Mouse (Mus musculus) bone marrow macrophage, adult 2 months (primary cell): Measurements from ENCODE around the gene Ehmt2. TPM values are rescaled to one million over a fixed set of nuclear protein-coding genes. Genes with fewer than 3 reads are reported as not detected.

Experiments
- H3K27ac ChIP-seq: 2 replicates; pipeline ENCODE4 v1.5.1; 2012; ENCODE audit warnings: low read depth, low read length; ENCODE audit not compliant: insufficient read depth
- H3K4me1 ChIP-seq: 2 replicates; pipeline ENCODE4 v1.6.1; 2012; ENCODE audit warnings: low read length; ENCODE audit not compliant: control insufficient read depth, insufficient read depth
- H3K4me3 ChIP-seq: 2 replicates; pipeline ENCODE4 v1.5.1; 2012; ENCODE audit warnings: mild to moderate bottlenecking, low read length, moderate library complexity; ENCODE audit not compliant: insufficient read depth
- CTCF ChIP-seq: IDR thresholded peaks from 2 replicates; pipeline ENCODE4 v1.5.1; 2012; ENCODE audit warnings: low read depth, mild to moderate bottlenecking, low read length, moderate library complexity
- POLR2A ChIP-seq: IDR thresholded peaks from 2 replicates; pipeline ENCODE4 v1.6.1; 2012; ENCODE audit warnings: mild to moderate bottlenecking, low read depth, low read length, borderline replicate concordance
- polyA plus RNA-seq: library from polyadenylated mRNA; stranded (reverse); fragments of >200 nt; gene quantifications from 2 replicates; pipeline ENCODE4 v1.2.4, GENCODE M21; 2012; ENCODE audit not compliant: missing spikeins, insufficient read depth, insufficient read length

Ehmt2 gene
- polyA plus RNA-seq, 1 experiment = 150 TPM

DNA sequence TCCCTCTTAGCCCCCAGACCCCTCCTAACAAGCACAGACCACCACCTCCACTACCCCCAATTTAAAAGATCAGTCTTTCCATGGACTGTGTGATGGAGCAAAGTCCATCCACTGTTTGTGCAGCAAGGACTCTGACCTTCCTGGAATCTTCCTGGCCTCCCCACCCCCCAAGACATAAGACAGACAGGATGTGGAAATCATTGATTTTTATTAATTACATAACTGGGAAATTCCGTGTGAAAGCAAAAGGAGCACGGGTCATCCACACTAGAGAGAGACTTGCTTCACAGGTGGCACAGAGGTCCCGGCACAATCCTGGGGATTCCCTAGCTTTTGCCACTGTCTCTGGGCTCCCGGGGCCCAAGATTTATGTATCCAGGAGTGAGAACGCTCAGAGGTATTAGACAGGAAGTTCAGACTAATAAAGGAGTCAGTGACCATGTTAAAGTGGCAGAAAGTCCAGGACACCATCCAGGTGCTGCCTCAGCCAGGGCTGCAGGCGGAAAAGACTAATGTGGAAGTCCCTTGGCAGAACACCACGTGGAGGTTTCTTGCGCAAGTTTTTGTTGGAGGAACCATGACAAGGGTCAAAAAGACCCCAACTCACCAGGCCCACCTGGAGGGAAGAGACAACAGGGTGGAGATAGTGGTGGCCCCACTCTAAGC lies 35.7 kb upstream of the Ehmt2 start, which contains the start of gene Cfb:
Gene Cfb, minus strand, starts transcription at position 103 of the 666 bp plus-strand sequence.
- H3K4me3 ChIP-seq = no peak within 1 kb of the TSS

DNA sequence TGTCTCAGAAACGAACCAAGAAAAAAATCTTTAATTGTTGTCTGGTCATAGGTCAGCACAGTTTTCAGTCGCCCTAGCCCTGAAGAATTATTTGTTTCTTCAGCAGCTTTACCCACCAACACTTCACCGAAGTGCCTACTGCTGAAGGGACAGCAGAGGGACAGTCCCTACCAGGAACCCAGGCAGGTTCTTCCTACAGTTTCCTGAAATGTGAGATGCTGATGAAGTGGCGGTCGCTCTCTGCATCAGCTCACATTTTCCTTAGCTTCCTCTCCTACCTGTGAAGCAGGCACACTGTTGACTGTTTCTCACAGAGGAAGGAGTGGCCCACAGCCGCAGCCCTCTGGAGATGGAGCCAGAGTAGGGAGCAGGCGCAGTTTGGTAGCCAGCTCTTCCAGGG lies 32.3 kb upstream of the Ehmt2 start:
- H3K4me1 ChIP-seq = peaks cover 10% of the 10 kb centered on the region; the same call in 1 of the 2 replicates
- no peak overlapping the region for H3K4me3 ChIP-seq
- H3K27ac ChIP-seq = no peak overlapping the region
- TF ChIP-seq POLR2A (no peak), CTCF (no peak)

More for the DNA sequence above, 35.7 kb upstream of the Ehmt2 start, which contains the start of gene Cfb:
- peaks cover 21% of the 10 kb centered on the region for H3K4me1 ChIP-seq
- no peak within 1 kb of the TSS for H3K27ac ChIP-seq
- TF ChIP-seq POLR2A = no peak

DNA sequence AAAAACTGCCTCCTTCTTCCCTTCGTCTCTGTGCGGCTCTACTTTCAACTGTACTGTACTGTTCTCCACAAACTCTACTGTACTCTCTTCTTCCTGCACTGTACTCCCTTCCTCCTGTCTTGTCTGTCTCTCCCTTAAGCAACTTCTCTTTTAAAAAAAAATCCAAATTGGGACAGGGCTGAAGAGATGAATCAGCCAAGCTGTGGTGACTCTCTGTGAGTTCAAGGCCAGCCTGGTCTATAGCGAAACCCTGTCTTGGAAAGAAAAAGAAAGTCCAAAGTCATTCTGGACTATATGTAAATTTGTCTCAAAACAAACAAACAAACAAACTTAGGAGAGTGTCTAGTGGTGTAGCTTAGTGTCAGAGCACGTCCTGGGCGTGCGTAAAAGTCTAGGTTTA lies 23.9 kb upstream of the Ehmt2 start:
- TF ChIP-seq CTCF = no peak
- TF ChIP-seq POLR2A = no peak
- no peak overlapping the region for H3K4me3 ChIP-seq
- H3K27ac ChIP-seq = no peak overlapping the region
- peaks cover 2% of the 10 kb centered on the region; the same call in 1 of the 2 replicates for H3K4me1 ChIP-seq

DNA sequence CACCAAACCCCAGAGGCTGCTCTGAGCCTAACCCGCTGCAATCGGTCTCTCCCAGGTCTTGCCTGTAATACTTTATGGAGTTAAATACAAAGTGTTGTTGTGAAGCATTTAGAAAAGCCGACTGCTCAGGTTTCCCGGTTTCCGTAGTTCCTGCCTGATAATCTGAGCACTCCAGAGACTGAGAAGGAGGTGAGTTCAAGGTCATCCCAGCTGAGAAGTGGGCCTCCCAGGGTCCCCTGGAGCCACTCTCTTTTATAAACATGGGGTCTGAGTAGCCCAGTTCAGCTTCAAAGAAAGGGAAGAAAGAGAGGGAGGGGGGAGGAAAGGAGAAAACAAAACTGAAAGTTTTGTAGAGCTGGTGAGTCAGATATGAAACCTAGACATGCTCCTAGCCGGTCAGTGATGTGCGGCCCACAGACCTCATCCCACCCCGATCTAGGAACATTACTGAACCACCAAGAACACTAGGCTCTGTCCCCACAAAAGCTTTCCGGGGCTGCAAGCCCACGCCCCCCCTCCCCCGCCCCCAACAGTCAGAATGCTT lies 18.9 kb upstream of the Ehmt2 start, which contains the start of gene Zbtb12:
Gene Zbtb12, plus strand, starts transcription at position 148 of the 544 bp plus-strand sequence.
- no peak within 1 kb of the TSS for H3K27ac ChIP-seq
- no peak for TF ChIP-seq CTCF
- no peak for TF ChIP-seq POLR2A
- H3K4me3 ChIP-seq = no peak within 1 kb of the TSS
- H3K4me1 ChIP-seq = peaks cover 21% of the 10 kb centered on the region

DNA sequence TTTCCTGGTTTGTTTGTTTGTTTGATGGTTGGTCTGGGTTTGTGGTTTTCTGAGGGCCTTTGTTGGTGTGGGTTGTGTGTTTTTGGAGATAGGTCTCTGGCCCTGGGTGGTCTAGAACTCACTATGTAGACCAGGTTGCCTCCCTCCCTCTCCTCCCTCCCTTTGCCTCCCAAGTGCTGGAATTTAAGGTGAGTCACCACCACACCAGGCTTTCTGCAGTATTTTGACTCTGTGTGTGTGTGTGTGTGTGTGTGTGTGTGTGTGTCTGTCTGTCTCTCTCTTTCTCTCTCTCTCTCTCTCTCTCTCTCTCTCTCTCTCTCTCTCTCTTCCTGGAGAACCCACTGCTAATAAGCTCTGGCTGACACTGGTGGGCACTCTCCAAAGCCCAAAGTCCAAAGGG lies 17.1 kb upstream of the Ehmt2 start:
- no peak overlapping the region for H3K27ac ChIP-seq
- no peak overlapping the region for H3K4me3 ChIP-seq
- TF ChIP-seq CTCF (no peak), POLR2A (no peak)
- peaks cover 21% of the 10 kb centered on the region for H3K4me1 ChIP-seq

DNA sequence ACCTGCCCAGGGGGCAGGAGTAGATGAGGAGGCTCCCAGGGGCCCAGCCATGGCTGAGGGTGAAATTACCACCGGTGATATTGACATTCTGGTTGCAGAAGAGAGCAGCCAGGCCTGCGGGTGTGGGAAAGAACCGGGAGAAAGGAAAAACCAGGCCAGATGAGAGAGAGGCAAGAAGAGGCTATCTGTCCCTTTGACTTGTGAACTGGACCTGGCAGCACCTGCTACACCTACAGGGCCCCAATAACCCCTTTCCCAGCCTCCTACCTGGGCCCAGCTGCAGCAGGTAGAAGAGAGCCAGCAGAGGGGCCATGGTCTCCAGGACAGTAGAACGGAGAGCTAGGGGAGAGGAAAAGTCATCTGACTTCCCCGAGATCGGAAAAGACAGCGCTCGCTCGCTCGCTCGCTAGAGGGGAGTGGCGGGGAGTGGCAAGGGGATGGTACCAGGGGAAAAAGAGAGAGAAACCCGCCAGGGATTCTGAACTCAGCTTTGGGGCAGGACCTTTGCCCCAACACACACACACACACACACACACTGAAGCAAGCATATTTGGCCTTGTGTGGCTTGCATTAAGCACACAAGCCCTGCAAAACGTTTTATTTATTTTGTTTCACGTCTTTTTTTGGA lies 16.5 kb upstream of the Ehmt2 start, which contains the start of gene Gm20547:
Gene Gm20547, minus strand, starts transcription at position 360 of the 628 bp plus-strand sequence.
- Histone ChIP-seq H3K27ac (peak within 1 kb of the TSS; percentile 22), H3K4me3 (no peak within 1 kb of the TSS), H3K4me1 (peaks cover 21% of the 10 kb centered on the region)
- TF ChIP-seq POLR2A (no peak), CTCF (no peak)

DNA sequence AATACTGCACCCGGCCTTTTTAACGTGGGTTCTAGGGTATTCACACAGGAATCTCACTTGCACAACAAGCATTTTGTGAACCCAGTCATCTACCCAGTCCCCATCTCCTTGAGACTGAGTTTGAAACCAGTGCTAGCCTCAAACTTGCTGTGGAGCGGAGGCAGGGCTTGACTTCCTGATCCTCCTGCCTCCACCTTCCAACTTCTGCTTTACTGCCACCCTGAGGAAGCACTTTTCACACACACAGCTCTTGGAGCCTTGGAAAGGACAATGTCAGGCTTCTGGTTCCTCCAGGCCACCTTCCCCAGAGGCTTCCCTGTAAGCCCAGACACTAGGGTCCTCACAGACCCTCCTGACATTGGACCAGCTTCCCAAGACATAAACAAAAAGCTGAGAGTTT lies 14.9 kb upstream of the Ehmt2 start:
- H3K4me1 ChIP-seq = peaks cover 28% of the 10 kb centered on the region
- no peak overlapping the region for H3K4me3 ChIP-seq
- H3K27ac ChIP-seq = peak overlapping the region; percentile 26; the same call in 1 of the 2 replicates
- TF ChIP-seq CTCF = no peak
- TF ChIP-seq POLR2A = no peak

GRCm38 (mm10) chr17:34884704-34885103 lies 13.6 kb upstream of the Ehmt2 start:
- peaks cover 22% of the 10 kb centered on the region for H3K4me1 ChIP-seq
- TF ChIP-seq POLR2A (no peak), CTCF (no peak)
- no peak overlapping the region for H3K27ac ChIP-seq
- no peak overlapping the region for H3K4me3 ChIP-seq

DNA sequence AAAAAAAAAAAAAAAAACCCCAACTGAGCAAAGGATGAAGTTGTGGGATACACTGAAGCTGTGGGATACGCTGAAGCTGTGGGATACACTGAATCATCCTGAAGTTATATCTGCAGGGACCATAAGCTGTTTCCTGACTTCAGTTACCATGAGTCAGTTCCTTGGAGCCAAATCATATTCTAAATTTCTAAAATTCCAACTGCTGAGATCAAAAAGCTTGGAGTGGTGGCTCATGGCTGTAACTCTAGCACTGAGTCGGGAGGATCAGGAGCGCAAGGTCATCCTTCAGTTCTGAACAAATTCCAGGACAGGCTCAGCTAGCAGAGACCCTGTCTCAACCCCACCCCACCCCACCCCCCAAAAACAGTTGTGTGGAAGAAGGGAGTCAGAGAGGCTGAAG lies 12.7 kb upstream of the Ehmt2 start:
- Histone ChIP-seq H3K4me3 (no peak overlapping the region), H3K4me1 (peaks cover 19% of the 10 kb centered on the region), H3K27ac (no peak overlapping the region)
- TF ChIP-seq CTCF = no peak
- no peak for TF ChIP-seq POLR2A

DNA sequence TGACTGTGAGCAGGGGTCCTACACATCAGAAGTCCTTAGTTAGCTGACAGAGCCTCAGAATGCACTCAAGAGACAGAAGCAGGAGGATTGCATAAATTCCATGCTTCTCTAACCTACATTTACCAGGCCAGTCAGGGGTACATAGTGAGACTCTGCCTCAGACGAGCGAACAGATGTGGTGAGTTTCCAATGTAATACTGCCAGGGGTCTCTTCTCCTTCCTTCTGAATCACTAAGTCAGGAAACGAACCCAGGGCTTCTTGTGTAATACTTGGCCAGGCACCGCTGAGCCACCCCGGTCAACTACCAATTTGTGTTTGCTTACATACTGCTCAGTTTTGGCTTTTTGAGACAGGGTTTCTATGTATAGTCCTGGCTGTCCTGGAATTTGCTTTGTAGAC lies 10.3 kb upstream of the Ehmt2 start:
- peaks cover 16% of the 10 kb centered on the region for H3K4me1 ChIP-seq
- H3K4me3 ChIP-seq = no peak overlapping the region
- TF ChIP-seq CTCF = no peak
- no peak for TF ChIP-seq POLR2A
- no peak overlapping the region for H3K27ac ChIP-seq
